ENCODE assay signal across 8 mouse cellular contexts in genomic region chr14:50945526-50945925, GRCm38 (mm10). TPM values are rescaled to one million over a fixed set of nuclear protein-coding genes. Genes with fewer than 3 reads are reported as not detected.
A peak's percentile ranks its signal among the peaks of the same experiment; 100 is the strongest.
DNase-seq lines count a peak whose midpoint lies in the region; ATAC-seq and TF ChIP-seq lines count a peak whose summit lies in the region.
"Not testable (repeated sequence)": the region's sequence is repeated elsewhere in the genome, so short reads cannot be mapped to it uniquely, and the experiment has no call there.

No protein-coding gene starts in this region.

- not testable (repeated sequence) for TF ChIP-seq RAD21 in MEL (IDR thresholded peaks at IDR 0.05; ENCODE audit: low read depth, low read length)

- not testable (repeated sequence) for H3K79me2 ChIP-seq in MEL (ENCODE audit: control insufficient read depth, insufficient read depth, low read length, poor library complexity)

- not testable (repeated sequence) for H3K36me3 ChIP-seq in MEL (ENCODE audit: control insufficient read depth in 1 of 2, insufficient read depth in 2 of 2, low read length in 2 of 2); hindbrain, embryonic 15.5 days; midbrain, embryonic 13.5 days; stomach, embryonic 14.5 days (ENCODE audit: control insufficient read depth, insufficient read depth, low read length)
- H3K36me3 ChIP-seq in heart, embryonic 10.5 days, result peaks cover 12% of the 10 kb centered on the region
- peaks cover 29% of the 10 kb centered on the region for H3K36me3 ChIP-seq in liver, embryonic 15.5 days (replicated peaks)

- not testable (repeated sequence) for H3K9me3 ChIP-seq in MEL (replicated peaks; ENCODE audit: insufficient read depth, low read length); heart, embryonic 10.5 days; hindbrain, embryonic 15.5 days; liver, embryonic 15.5 days (replicated peaks); midbrain, embryonic 13.5 days; stomach, embryonic 14.5 days (ENCODE audit: control insufficient read depth, low read depth, low read length)

- H3K27me3 ChIP-seq in MEL (ENCODE audit: control insufficient read depth in 1 of 2, insufficient read depth in 2 of 2, low read length in 2 of 2); heart, embryonic 10.5 days (ENCODE audit: insufficient read depth, poor library complexity, severe bottlenecking); hindbrain, embryonic 15.5 days; liver, embryonic 15.5 days; midbrain, embryonic 13.5 days; stomach, embryonic 14.5 days (ENCODE audit: control insufficient read depth, insufficient read depth, low read length): not testable (repeated sequence)

- 0 out of 2 replicates have a peak overlapping the region, but pooled peaks have one; percentile 24 for H3K27ac ChIP-seq in MEL (ENCODE audit: control insufficient read depth, low read depth, low read length)
- H3K27ac ChIP-seq in heart, embryonic 10.5 days, result peak overlapping the region; percentile 87; the same call in 1 of the 2 replicates
- peak overlapping the region; percentile 90; the same call in 1 of the 2 replicates for H3K27ac ChIP-seq in hindbrain, embryonic 15.5 days (replicated peaks)
- peak overlapping the region; percentile 87; the same call in 1 of the 2 replicates for H3K27ac ChIP-seq in layer of hippocampus, adult 2 months
- H3K27ac ChIP-seq in liver, embryonic 15.5 days (replicated peaks), result peak overlapping the region; percentile 93
- not testable (repeated sequence) for H3K27ac ChIP-seq in midbrain, embryonic 13.5 days; stomach, embryonic 14.5 days (ENCODE audit: low read length)

- not testable (repeated sequence) for TF ChIP-seq CTCF in MEL (IDR thresholded peaks at IDR 0.05 in 2 of 3, conservative IDR thresholded peaks at IDR 0.05 in 1 of 3; ENCODE audit: control insufficient read depth in 1 of 3, insufficient read depth in 1 of 3, low read depth in 2 of 3, low read length in 3 of 3, poor library complexity in 1 of 3, severe bottlenecking in 1 of 3); layer of hippocampus, adult 2 months (conservative IDR thresholded peaks at IDR 0.05)

- WGBS in heart, embryonic 10.5 days, result 30% methylated on average over 3 of the region's 3 CpGs
- 33% methylated on average over 3 of the region's 3 CpGs for WGBS in hindbrain, embryonic 15.5 days
- WGBS in liver, embryonic 15.5 days (ENCODE audit: insufficient replicate concordance), result 6% methylated on average over 3 of the region's 3 CpGs
- 25% methylated on average over 3 of the region's 3 CpGs for WGBS in midbrain, embryonic 13.5 days
- WGBS in stomach, embryonic 14.5 days, result 27% methylated on average over 3 of the region's 3 CpGs

- peak; percentile 26 for ATAC-seq in erythroblast, adult 5-6 weeks (replicated peaks; ENCODE audit: low FRiP score, poor library complexity, severe bottlenecking)
- not testable (repeated sequence) for ATAC-seq in hindbrain, embryonic 15.5 days (ENCODE audit: low FRiP score, low read depth); liver, embryonic 15.5 days (ENCODE audit: insufficient read depth); midbrain, embryonic 13.5 days; stomach, embryonic 14.5 days (ENCODE audit: insufficient number of reproducible peaks, insufficient read depth, low FRiP score, low read depth)

- H3K4me3 ChIP-seq in MEL (ENCODE audit: control insufficient read depth in 1 of 2, insufficient read depth in 1 of 2, low read depth in 2 of 2, low read length in 2 of 2), result peak overlapping the region; percentile 63 to 96; a peak in 3 of 4 replicates
- H3K4me3 ChIP-seq in heart, embryonic 10.5 days, result peak overlapping the region; percentile 55
- H3K4me3 ChIP-seq in hindbrain, embryonic 15.5 days, result peak overlapping the region; percentile 52
- peak overlapping the region; percentile 68 for H3K4me3 ChIP-seq in layer of hippocampus, adult 2 months
- peak overlapping the region; percentile 70 for H3K4me3 ChIP-seq in liver, embryonic 15.5 days (replicated peaks)
- peak overlapping the region; percentile 48 for H3K4me3 ChIP-seq in midbrain, embryonic 13.5 days (replicated peaks)
- H3K4me3 ChIP-seq in stomach, embryonic 14.5 days (ENCODE audit: low read depth, low read length), result peak overlapping the region; percentile 41

- H3K4me2 ChIP-seq in hindbrain, embryonic 15.5 days, result peak overlapping the region; percentile 61
- peak overlapping the region; percentile 84 for H3K4me2 ChIP-seq in liver, embryonic 15.5 days
- H3K4me2 ChIP-seq in midbrain, embryonic 13.5 days (replicated peaks), result peak overlapping the region; percentile 56
- H3K4me2 ChIP-seq in stomach, embryonic 14.5 days (replicated peaks; ENCODE audit: low read depth, low read length), result peak overlapping the region; percentile 60

- DNase-seq in MEL (ENCODE audit: low read depth, low spot score); heart, embryonic 10.5 days (ENCODE audit: low spot score); layer of hippocampus, adult 2 months (ENCODE audit: low spot score in 2 of 2): not testable (repeated sequence)

- TF ChIP-seq POLR2A in MEL (IDR thresholded peaks at IDR 0.05; ENCODE audit: control insufficient read depth in 1 of 2, insufficient read depth in 1 of 2, low read depth in 1 of 2, low read length in 2 of 2, poor library complexity in 1 of 2), result not testable (repeated sequence)

- TF ChIP-seq EP300 in MEL (IDR thresholded peaks at IDR 0.05; ENCODE audit: low read depth in 1 of 2, low read length in 2 of 2), result not testable (repeated sequence)

- peak overlapping the region; percentile 61 for H3K9ac ChIP-seq in MEL (ENCODE audit: control insufficient read depth, low read depth, low read length, poor library complexity, severe bottlenecking)
- H3K9ac ChIP-seq in hindbrain, embryonic 15.5 days, result peak overlapping the region; percentile 46; the same call in 1 of the 2 replicates
- peak overlapping the region; percentile 68 for H3K9ac ChIP-seq in liver, embryonic 15.5 days
- H3K9ac ChIP-seq in midbrain, embryonic 13.5 days (replicated peaks), result peak overlapping the region; percentile 56
- not testable (repeated sequence) for H3K9ac ChIP-seq in stomach, embryonic 14.5 days (replicated peaks; ENCODE audit: low read depth, low read length)

- not testable (repeated sequence) for H3K4me1 ChIP-seq in MEL (ENCODE audit: control insufficient read depth in 1 of 2, insufficient read depth in 2 of 2, low read length in 2 of 2); heart, embryonic 10.5 days; hindbrain, embryonic 15.5 days (replicated peaks); stomach, embryonic 14.5 days (ENCODE audit: control insufficient read depth, insufficient read depth, low read length)
- H3K4me1 ChIP-seq in liver, embryonic 15.5 days (replicated peaks), result peaks cover 21% of the 10 kb centered on the region
- H3K4me1 ChIP-seq in midbrain, embryonic 13.5 days (replicated peaks), result peaks cover 12% of the 10 kb centered on the region

RNA-seq across cellular contexts. Expression of gene Gm49342, which starts 1.2 kb away (rescaled TPM):
- 11.7 and 14.5 TPM in 2 replicates for total RNA-seq in MEL (2012; rRNA removed)
- 10 to 100 TPM in 1 of 2 experiments, not detected in 1; 45.2 TPM for polyA plus RNA-seq in MEL (2012; ENCODE audit: insufficient read depth in 1 of 2, insufficient read length in 2 of 2, low read depth in 1 of 2, low replicate concordance in 2 of 2, missing spikeins in 1 of 2)
- total RNA-seq in erythroblast, adult 5-6 weeks (2015; ENCODE audit: low replicate concordance), result not detected in 2 replicates
- total RNA-seq in erythroblast, adult 5-6 weeks (2017; ENCODE audit: low replicate concordance), result not detected in 2 replicates
- not detected in 2 replicates for polyA plus RNA-seq in heart, embryonic 10.5 days (2016; fragmentation: Nextera tagmentation; extraction: Ambion mirVana)
- polyA plus RNA-seq in hindbrain, embryonic 15.5 days (2015; fragmentation: Nextera tagmentation; extraction: Ambion mirVana), result not detected in 2 replicates
- 10 to 100 TPM in 1 of 2 experiments, 1 to 10 TPM in 1; 5.2 to 12.0 TPM for total RNA-seq in layer of hippocampus, adult 2 months (2021)
- polyA plus RNA-seq in liver, embryonic 15.5 days (2015; fragmentation: Nextera tagmentation; extraction: Ambion mirVana), result not detected in 2 replicates
- polyA plus RNA-seq in midbrain, embryonic 13.5 days (2015; fragmentation: Nextera tagmentation; extraction: Ambion mirVana), result not detected in 2 replicates
- not detected in 2 replicates for polyA plus RNA-seq in stomach, embryonic 14.5 days (2014; fragmentation: Nextera tagmentation; extraction: Ambion mirVana)

RNA-seq across cellular contexts. Expression of gene Pnp2, which starts 10.3 kb away (rescaled TPM):
- total RNA-seq in MEL (2012; rRNA removed), result 0.65 and 0.85 TPM in 2 replicates
- 1 to 10 TPM in 1 of 2 experiments, not detected in 1; 1.7 TPM for polyA plus RNA-seq in MEL (2012; ENCODE audit: insufficient read depth in 1 of 2, insufficient read length in 2 of 2, low read depth in 1 of 2, low replicate concordance in 2 of 2, missing spikeins in 1 of 2)
- total RNA-seq in erythroblast, adult 5-6 weeks (2015; ENCODE audit: low replicate concordance), result 161 and 174 TPM in 2 replicates
- total RNA-seq in erythroblast, adult 5-6 weeks (2017; ENCODE audit: low replicate concordance), result 56.1 and 122 TPM in 2 replicates
- 0.34 TPM in 1 of 2 replicates, not detected in the other for polyA plus RNA-seq in heart, embryonic 10.5 days (2016; fragmentation: Nextera tagmentation; extraction: Ambion mirVana)
- polyA plus RNA-seq in hindbrain, embryonic 15.5 days (2015; fragmentation: Nextera tagmentation; extraction: Ambion mirVana), result 0.79 and 0.82 TPM in 2 replicates
- 1 to 10 TPM in 1 of 2 experiments, under 1 TPM in 1; 0.83 to 1.1 TPM for total RNA-seq in layer of hippocampus, adult 2 months (2021)
- polyA plus RNA-seq in liver, embryonic 15.5 days (2015; fragmentation: Nextera tagmentation; extraction: Ambion mirVana), result 9.8 and 10.0 TPM in 2 replicates
- polyA plus RNA-seq in midbrain, embryonic 13.5 days (2015; fragmentation: Nextera tagmentation; extraction: Ambion mirVana), result 0.23 and 0.55 TPM in 2 replicates
- polyA plus RNA-seq in stomach, embryonic 14.5 days (2014; fragmentation: Nextera tagmentation; extraction: Ambion mirVana), result 0.31 TPM in 1 of 2 replicates, not detected in the other

RNA-seq across cellular contexts. Expression of gene Pnp, which starts 14.6 kb away (rescaled TPM):
- total RNA-seq in MEL (2012; rRNA removed), result 46.7 and 49.7 TPM in 2 replicates
- polyA plus RNA-seq in MEL (2012; ENCODE audit: insufficient read depth in 1 of 2, insufficient read length in 2 of 2, low read depth in 1 of 2, low replicate concordance in 2 of 2, missing spikeins in 1 of 2), result 100 to 1,000 TPM in 1 of 2 experiments, 10 to 100 TPM in 1; 36.2 to 302 TPM
- total RNA-seq in erythroblast, adult 5-6 weeks (2015; ENCODE audit: low replicate concordance), result 357 and 415 TPM in 2 replicates
- 529 and 542 TPM in 2 replicates for total RNA-seq in erythroblast, adult 5-6 weeks (2017; ENCODE audit: low replicate concordance)
- 44.3 and 63.0 TPM in 2 replicates for polyA plus RNA-seq in heart, embryonic 10.5 days (2016; fragmentation: Nextera tagmentation; extraction: Ambion mirVana)
- 22.1 and 25.5 TPM in 2 replicates for polyA plus RNA-seq in hindbrain, embryonic 15.5 days (2015; fragmentation: Nextera tagmentation; extraction: Ambion mirVana)
- 10 to 100 TPM; 14.0 to 17.1 TPM for total RNA-seq in layer of hippocampus, adult 2 months (2021)
- polyA plus RNA-seq in liver, embryonic 15.5 days (2015; fragmentation: Nextera tagmentation; extraction: Ambion mirVana), result 80.6 and 83.3 TPM in 2 replicates
- 29.1 and 31.1 TPM in 2 replicates for polyA plus RNA-seq in midbrain, embryonic 13.5 days (2015; fragmentation: Nextera tagmentation; extraction: Ambion mirVana)
- polyA plus RNA-seq in stomach, embryonic 14.5 days (2014; fragmentation: Nextera tagmentation; extraction: Ambion mirVana), result 59.5 and 65.1 TPM in 2 replicates

RNA-seq across cellular contexts. Expression of gene Pip4p1, which starts 14.9 kb away (rescaled TPM):
- 10.5 and 12.2 TPM in 2 replicates for total RNA-seq in MEL (2012; rRNA removed)
- 10 to 100 TPM in 1 of 2 experiments, not detected in 1; 21.6 TPM for polyA plus RNA-seq in MEL (2012; ENCODE audit: insufficient read depth in 1 of 2, insufficient read length in 2 of 2, low read depth in 1 of 2, low replicate concordance in 2 of 2, missing spikeins in 1 of 2)
- 19.6 and 22.3 TPM in 2 replicates for total RNA-seq in erythroblast, adult 5-6 weeks (2015; ENCODE audit: low replicate concordance)
- total RNA-seq in erythroblast, adult 5-6 weeks (2017; ENCODE audit: low replicate concordance), result 18.0 and 21.5 TPM in 2 replicates
- 36.1 and 44.7 TPM in 2 replicates for polyA plus RNA-seq in heart, embryonic 10.5 days (2016; fragmentation: Nextera tagmentation; extraction: Ambion mirVana)
- 92.4 and 107 TPM in 2 replicates for polyA plus RNA-seq in hindbrain, embryonic 15.5 days (2015; fragmentation: Nextera tagmentation; extraction: Ambion mirVana)
- 10 to 100 TPM; 92.9 to 95.6 TPM for total RNA-seq in layer of hippocampus, adult 2 months (2021)
- 23.0 and 24.5 TPM in 2 replicates for polyA plus RNA-seq in liver, embryonic 15.5 days (2015; fragmentation: Nextera tagmentation; extraction: Ambion mirVana)
- polyA plus RNA-seq in midbrain, embryonic 13.5 days (2015; fragmentation: Nextera tagmentation; extraction: Ambion mirVana), result 78.9 and 85.3 TPM in 2 replicates
- polyA plus RNA-seq in stomach, embryonic 14.5 days (2014; fragmentation: Nextera tagmentation; extraction: Ambion mirVana), result 41.0 and 50.2 TPM in 2 replicates

RNA-seq across cellular contexts. Expression of gene Apex1, which starts 20.8 kb away (rescaled TPM):
- total RNA-seq in MEL (2012; rRNA removed), result 123 and 129 TPM in 2 replicates
- 100 to 1,000 TPM in 1 of 2 experiments, not detected in 1; 155 TPM for polyA plus RNA-seq in MEL (2012; ENCODE audit: insufficient read depth in 1 of 2, insufficient read length in 2 of 2, low read depth in 1 of 2, low replicate concordance in 2 of 2, missing spikeins in 1 of 2)
- 21.9 and 26.3 TPM in 2 replicates for total RNA-seq in erythroblast, adult 5-6 weeks (2015; ENCODE audit: low replicate concordance)
- 12.3 and 13.4 TPM in 2 replicates for total RNA-seq in erythroblast, adult 5-6 weeks (2017; ENCODE audit: low replicate concordance)
- polyA plus RNA-seq in heart, embryonic 10.5 days (2016; fragmentation: Nextera tagmentation; extraction: Ambion mirVana), result 220 and 306 TPM in 2 replicates
- polyA plus RNA-seq in hindbrain, embryonic 15.5 days (2015; fragmentation: Nextera tagmentation; extraction: Ambion mirVana), result 172 and 178 TPM in 2 replicates
- total RNA-seq in layer of hippocampus, adult 2 months (2021), result 10 to 100 TPM; 70.3 to 73.4 TPM
- 61.4 and 70.5 TPM in 2 replicates for polyA plus RNA-seq in liver, embryonic 15.5 days (2015; fragmentation: Nextera tagmentation; extraction: Ambion mirVana)
- polyA plus RNA-seq in midbrain, embryonic 13.5 days (2015; fragmentation: Nextera tagmentation; extraction: Ambion mirVana), result 279 and 280 TPM in 2 replicates
- 217 and 223 TPM in 2 replicates for polyA plus RNA-seq in stomach, embryonic 14.5 days (2014; fragmentation: Nextera tagmentation; extraction: Ambion mirVana)
